Mouse (Mus musculus): ENCODE data around the gene Zp2. TPM values are rescaled to one million over a fixed set of nuclear protein-coding genes. Genes with fewer than 3 reads are reported as not detected.

Zp2 gene
- 0.08 TPM for polyA plus RNA-seq (2012; fragmentation: generic; extraction: Trizol)

GRCm38 (mm10) chr7:120145191-120145590 is at the start of gene Zp2:
Gene Zp2, minus strand, starts transcription at chr7:120145291.
- H3K79me2 ChIP-seq (ENCODE audit: control insufficient read depth, insufficient read depth) = no peaks in the 10 kb centered on the region
- no peak within 1 kb of the TSS for H3ac ChIP-seq (ENCODE audit: control insufficient read depth, insufficient read length)
- no peaks in the 10 kb centered on the region for H3K36me3 ChIP-seq (ENCODE audit: control insufficient read depth, insufficient read depth)
- no peaks in the 10 kb centered on the region for H3K27me3 ChIP-seq (ENCODE audit: control insufficient read depth, insufficient read depth, insufficient read length)
- H3K4me2 ChIP-seq (ENCODE audit: low read depth) = no peak within 1 kb of the TSS
- H3K4me3 ChIP-seq = no peak within 1 kb of the TSS
- no peak for TF ChIP-seq MAX (IDR thresholded peaks at IDR 0.05; ENCODE audit: low read depth)
- TF ChIP-seq MYOG (IDR thresholded peaks at IDR 0.05; ENCODE audit: control insufficient read depth in 1 of 3, insufficient read depth in 1 of 3, insufficient read length in 2 of 3, low read depth in 2 of 3) = no peak
- TF ChIP-seq CEBPB (IDR thresholded peaks at IDR 0.05; ENCODE audit: insufficient read depth, poor library complexity, severe bottlenecking) = no peak
- TF ChIP-seq POLR2AphosphoS2 (IDR thresholded peaks at IDR 0.05; ENCODE audit: insufficient read length, low read depth) = no peak
- no peak for TF ChIP-seq SRF (IDR thresholded peaks at IDR 0.05; ENCODE audit: control insufficient read depth, insufficient read length, low read depth)
- no peak for TF ChIP-seq TCF12 (IDR thresholded peaks at IDR 0.05; ENCODE audit: insufficient read depth, poor library complexity, severe bottlenecking)
- no peak for TF ChIP-seq POLR2A (IDR thresholded peaks at IDR 0.05; ENCODE audit: insufficient read length, low read depth)
- TF ChIP-seq REST (IDR thresholded peaks at IDR 0.05; ENCODE audit: insufficient read depth, insufficient read length) = no peak
- no peak for TF ChIP-seq E2F4 (IDR thresholded peaks at IDR 0.05; ENCODE audit: insufficient read depth)
- TF ChIP-seq MYOD1 (IDR thresholded peaks at IDR 0.05; ENCODE audit: control insufficient read depth in 1 of 3, insufficient read length in 2 of 3, low read depth in 2 of 3) = no peak
- no peak for TF ChIP-seq TCF3 (IDR thresholded peaks at IDR 0.05; ENCODE audit: insufficient read length, low read depth)
- TF ChIP-seq USF1 (IDR thresholded peaks at IDR 0.05; ENCODE audit: low read depth) = no peak

GRCm38 (mm10) chr7:120192816-120193215 is 47.7 kb upstream of the Zp2 start:
- Histone ChIP-seq H3K36me3 (ENCODE audit: control insufficient read depth, insufficient read depth) (no peaks in the 10 kb centered on the region), H3K4me2 (ENCODE audit: low read depth) (no peak overlapping the region), H3K27me3 (ENCODE audit: control insufficient read depth, insufficient read depth, insufficient read length) (no peaks in the 10 kb centered on the region), H3ac (ENCODE audit: control insufficient read depth, insufficient read length) (no peak overlapping the region), H3K79me2 (ENCODE audit: control insufficient read depth, insufficient read depth) (no peaks in the 10 kb centered on the region), H3K4me3 (no peak overlapping the region)
- TF ChIP-seq REST (IDR thresholded peaks at IDR 0.05; ENCODE audit: insufficient read depth, insufficient read length) (no peak), TCF12 (IDR thresholded peaks at IDR 0.05; ENCODE audit: insufficient read depth, poor library complexity, severe bottlenecking) (no peak), TCF3 (IDR thresholded peaks at IDR 0.05; ENCODE audit: insufficient read length, low read depth) (no peak), POLR2A (IDR thresholded peaks at IDR 0.05; ENCODE audit: insufficient read length, low read depth) (no peak), CEBPB (IDR thresholded peaks at IDR 0.05; ENCODE audit: insufficient read depth, poor library complexity, severe bottlenecking) (no peak), MYOD1 (IDR thresholded peaks at IDR 0.05; ENCODE audit: control insufficient read depth in 1 of 3, insufficient read length in 2 of 3, low read depth in 2 of 3) (no peak), POLR2AphosphoS2 (IDR thresholded peaks at IDR 0.05; ENCODE audit: insufficient read length, low read depth) (no peak), SRF (IDR thresholded peaks at IDR 0.05; ENCODE audit: control insufficient read depth, insufficient read length, low read depth) (no peak), USF1 (IDR thresholded peaks at IDR 0.05; ENCODE audit: low read depth) (no peak), E2F4 (IDR thresholded peaks at IDR 0.05; ENCODE audit: insufficient read depth) (no peak), MYOG (IDR thresholded peaks at IDR 0.05; ENCODE audit: control insufficient read depth in 1 of 3, insufficient read depth in 1 of 3, insufficient read length in 2 of 3, low read depth in 2 of 3) (no peak)

- no peaks in the 10 kb centered on the region for H3K27me3 ChIP-seq (ENCODE audit: control insufficient read depth, insufficient read depth, insufficient read length)
- TF ChIP-seq POLR2A (IDR thresholded peaks at IDR 0.05; ENCODE audit: insufficient read length, low read depth) (no peak), MYOD1 (IDR thresholded peaks at IDR 0.05; ENCODE audit: control insufficient read depth in 1 of 3, insufficient read length in 2 of 3, low read depth in 2 of 3) (no peak), SRF (IDR thresholded peaks at IDR 0.05; ENCODE audit: control insufficient read depth, insufficient read length, low read depth) (no peak), REST (IDR thresholded peaks at IDR 0.05; ENCODE audit: insufficient read depth, insufficient read length) (no peak), MYOG (IDR thresholded peaks at IDR 0.05; ENCODE audit: control insufficient read depth in 1 of 3, insufficient read depth in 1 of 3, insufficient read length in 2 of 3, low read depth in 2 of 3) (no peak), TCF12 (IDR thresholded peaks at IDR 0.05; ENCODE audit: insufficient read depth, poor library complexity, severe bottlenecking) (no peak), MAX (IDR thresholded peaks at IDR 0.05; ENCODE audit: low read depth) (no peak), POLR2AphosphoS2 (IDR thresholded peaks at IDR 0.05; ENCODE audit: insufficient read length, low read depth) (no peak), TCF3 (IDR thresholded peaks at IDR 0.05; ENCODE audit: insufficient read length, low read depth) (no peak)
- no peaks in the 10 kb centered on the region for H3K79me2 ChIP-seq (ENCODE audit: control insufficient read depth, insufficient read depth)
These were observed 47.1 kb upstream of the Zp2 start for GRCm38 (mm10) chr7:120192207-120192606.

GRCm38 (mm10) chr7:120190150-120190665 is 45.1 kb upstream of the Zp2 start:
- no peaks in the 10 kb centered on the region for H3K79me2 ChIP-seq (ENCODE audit: control insufficient read depth, insufficient read depth)
- H3K36me3 ChIP-seq (ENCODE audit: control insufficient read depth, insufficient read depth) = no peaks in the 10 kb centered on the region
- no peak overlapping the region for H3K4me2 ChIP-seq (ENCODE audit: low read depth)
- no peak overlapping the region for H3K4me3 ChIP-seq
- no peak overlapping the region for H3ac ChIP-seq (ENCODE audit: control insufficient read depth, insufficient read length)
- TF ChIP-seq POLR2AphosphoS2 (IDR thresholded peaks at IDR 0.05; ENCODE audit: insufficient read length, low read depth) = no peak
- no peak for TF ChIP-seq CEBPB (IDR thresholded peaks at IDR 0.05; ENCODE audit: insufficient read depth, poor library complexity, severe bottlenecking)
- no peak for TF ChIP-seq TCF12 (IDR thresholded peaks at IDR 0.05; ENCODE audit: insufficient read depth, poor library complexity, severe bottlenecking)
- TF ChIP-seq MAX (IDR thresholded peaks at IDR 0.05; ENCODE audit: low read depth) = no peak
- TF ChIP-seq POLR2A (IDR thresholded peaks at IDR 0.05; ENCODE audit: insufficient read length, low read depth) = no peak
- TF ChIP-seq TCF3 (IDR thresholded peaks at IDR 0.05; ENCODE audit: insufficient read length, low read depth) = no peak
- no peak for TF ChIP-seq REST (IDR thresholded peaks at IDR 0.05; ENCODE audit: insufficient read depth, insufficient read length)
- TF ChIP-seq MYOD1 (IDR thresholded peaks at IDR 0.05; ENCODE audit: control insufficient read depth in 1 of 3, insufficient read length in 2 of 3, low read depth in 2 of 3) = no peak
- TF ChIP-seq E2F4 (IDR thresholded peaks at IDR 0.05; ENCODE audit: insufficient read depth) = no peak
- TF ChIP-seq SRF (IDR thresholded peaks at IDR 0.05; ENCODE audit: control insufficient read depth, insufficient read length, low read depth) = no peak
- no peak for TF ChIP-seq MYOG (IDR thresholded peaks at IDR 0.05; ENCODE audit: control insufficient read depth in 1 of 3, insufficient read depth in 1 of 3, insufficient read length in 2 of 3, low read depth in 2 of 3)
- TF ChIP-seq USF1 (IDR thresholded peaks at IDR 0.05; ENCODE audit: low read depth) = no peak
- no peaks in the 10 kb centered on the region for H3K27me3 ChIP-seq (ENCODE audit: control insufficient read depth, insufficient read depth, insufficient read length)

More at GRCm38 (mm10) chr7:120192207-120192606, 47.1 kb upstream of the Zp2 start:
- Histone ChIP-seq H3K36me3 (ENCODE audit: control insufficient read depth, insufficient read depth) (no peaks in the 10 kb centered on the region), H3K4me3 (no peak overlapping the region), H3K4me2 (ENCODE audit: low read depth) (no peak overlapping the region), H3ac (ENCODE audit: control insufficient read depth, insufficient read length) (no peak overlapping the region)

Measured in myocyte (in vitro differentiated cells).